Mouse (Mus musculus) kidney, embryonic 14.5 days (tissue): Measurements from ENCODE around the gene Fbxw24. TPM values are rescaled to one million over a fixed set of nuclear protein-coding genes. Genes with fewer than 3 reads are reported as not detected.
"Not testable (repeated sequence)": the region's sequence is repeated elsewhere in the genome, so short reads cannot be mapped to it uniquely, and the experiment has no call there.

Source experiments
- ATAC-seq: fragments of 200-750 bp; cut with Nextera tagmentation; 2 replicates; pipeline ENCODE4 v1.8.0; 2017; ENCODE audit warnings: moderate number of reproducible peaks, mild to moderate bottlenecking, moderate TSS enrichment, moderate library complexity; ENCODE audit not compliant: low FRiP score, low TSS enrichment
- H3K27ac ChIP-seq: fragments of 300-500 bp; sonication (generic); 2 replicates; pipeline ENCODE4 v1.5.1; 2014; ENCODE audit warnings: low read depth, mild to moderate bottlenecking, low read length, moderate library complexity, mixed read lengths
- H3K27me3 ChIP-seq: fragments of 300-500 bp; sonication (generic); 2 replicates; pipeline ENCODE4 v1.6.1; 2014; ENCODE audit warnings: mild to moderate bottlenecking, low read length; ENCODE audit not compliant: control insufficient read depth, insufficient read depth
- H3K36me3 ChIP-seq: fragments of 300-500 bp; sonication (generic); 2 replicates; pipeline ENCODE4 v1.6.1; 2014; ENCODE audit warnings: low read length, mixed read lengths; ENCODE audit not compliant: control insufficient read depth, insufficient read depth
- H3K4me1 ChIP-seq: fragments of 300-500 bp; sonication (generic); 2 replicates; pipeline ENCODE4 v1.6.1; 2014; ENCODE audit warnings: low read length, mixed read lengths; ENCODE audit not compliant: control insufficient read depth, insufficient read depth
- H3K4me2 ChIP-seq: fragments of 300-500 bp; sonication (generic); replicated peaks from 2 replicates; pipeline ENCODE4 v1.6.1; 2014; ENCODE audit warnings: low read depth, mild to moderate bottlenecking, low read length
- H3K4me3 ChIP-seq: fragments of 300-500 bp; sonication (generic); 2 replicates; pipeline ENCODE4 v1.5.1; 2014; ENCODE audit warnings: mild to moderate bottlenecking, low read length
- H3K9ac ChIP-seq: fragments of 300-500 bp; sonication (generic); 2 replicates; pipeline ENCODE4 v1.6.1; 2014; ENCODE audit warnings: low read depth, mild to moderate bottlenecking, low read length, moderate library complexity
- H3K9me3 ChIP-seq: fragments of 300-500 bp; sonication (generic); 2 replicates; pipeline ENCODE4 v1.6.1; 2016; ENCODE audit warnings: low read length; ENCODE audit not compliant: control insufficient read depth
- WGBS: fragments of 180-500 bp; shearing (Covaris S2); extraction: QIAGEN DNeasy Blood & Tissue Kit; methylation state at CpG from one replicate; pipeline ENCODE4 v1.1.7; 2014; 5-methylcytosine and 5-hydroxymethylcytosine counted together
- polyA plus RNA-seq: library from polyadenylated mRNA; unstranded; fragments of >200 nt; fragmentation: Nextera tagmentation; extraction: Ambion mirVana; gene quantifications from 2 replicates; pipeline ENCODE4 v1.2.1, GENCODE M21; 2014

Gene Fbxw24
- 0.32 TPM in 1 of 2 replicates, not detected in the other for polyA plus RNA-seq

GRCm38 (mm10) chr9:109625957-109626356 lies at the start of gene Fbxw24:
Fbxw24 (minus strand) TSS chr9:109626057.
- ATAC-seq, H3K4me2 ChIP-seq, H3K4me1 ChIP-seq, H3K27ac ChIP-seq, H3K9ac ChIP-seq, H3K27me3 ChIP-seq, H3K36me3 ChIP-seq, H3K9me3 ChIP-seq, H3K4me3 ChIP-seq: not testable (repeated sequence)
- WGBS, result 80% methylated on average over 2 of the region's 2 CpGs

GRCm38 (mm10) chr9:109664552-109664951 lies 38.7 kb upstream of the Fbxw24 start, which contains the start of gene Fbxw25:
Fbxw25 (minus strand) TSS chr9:109664652.
- not testable (repeated sequence) for ATAC-seq
- 71% methylated on average over 2 of the region's 2 CpGs for WGBS

GRCm38 (mm10) chr9:109606837-109607236 lies 19.0 kb downstream of the Fbxw24 start:
- H3K36me3 ChIP-seq, H3K4me2 ChIP-seq, H3K9me3 ChIP-seq, ATAC-seq, H3K9ac ChIP-seq, H3K4me3 ChIP-seq, H3K27me3 ChIP-seq, H3K27ac ChIP-seq, H3K4me1 ChIP-seq: not testable (repeated sequence)
- whole genome bisulfite sequencing, result 45% methylated on average over 5 of the region's 5 CpGs

More at GRCm38 (mm10) chr9:109664552-109664951, 38.7 kb upstream of the Fbxw24 start, which contains the start of gene Fbxw25:
- H3K4me3 ChIP-seq, H3K4me2 ChIP-seq, H3K36me3 ChIP-seq, H3K27ac ChIP-seq, H3K9me3 ChIP-seq, H3K27me3 ChIP-seq, H3K9ac ChIP-seq, H3K4me1 ChIP-seq: not testable (repeated sequence)

GRCm38 (mm10) chr9:109602128-109602527 lies 23.7 kb downstream of the Fbxw24 start:
- ATAC-seq, H3K4me1 ChIP-seq, H3K9ac ChIP-seq, H3K27ac ChIP-seq, H3K4me2 ChIP-seq, H3K9me3 ChIP-seq, H3K27me3 ChIP-seq, H3K4me3 ChIP-seq, H3K36me3 ChIP-seq: not testable (repeated sequence)
- WGBS, result 58% methylated on average over 2 of the region's 2 CpGs

- H3K27ac ChIP-seq, result no peak overlapping the region
- H3K27me3 ChIP-seq, result no peaks in the 10 kb centered on the region
- H3K36me3 ChIP-seq, result no peaks in the 10 kb centered on the region
- ATAC-seq, result no peak
- no peaks in the 10 kb centered on the region; the same call in 1 of the 2 replicates for H3K9me3 ChIP-seq
- H3K4me3 ChIP-seq, result no peak overlapping the region
- H3K4me1 ChIP-seq, result no peaks in the 10 kb centered on the region
- no peak overlapping the region for H3K9ac ChIP-seq
- no peak overlapping the region for H3K4me2 ChIP-seq
Observed at GRCm38 (mm10) chr9:109597226-109597625, 28.6 kb downstream of the Fbxw24 start.

GRCm38 (mm10) chr9:109594866-109595265 lies 31.0 kb downstream of the Fbxw24 start:
- Histone ChIP-seq H3K4me3 (no peak overlapping the region), H3K27ac (no peak overlapping the region), H3K36me3 (no peaks in the 10 kb centered on the region), H3K9ac (no peak overlapping the region), H3K9me3 (no peaks in the 10 kb centered on the region; the same call in 1 of the 2 replicates), H3K4me2 (no peak overlapping the region), H3K4me1 (no peaks in the 10 kb centered on the region), H3K27me3 (no peaks in the 10 kb centered on the region)
- 89% methylated on average over 2 of the region's 2 CpGs for WGBS
- no peak for ATAC-seq

- not testable (repeated sequence) for H3K4me3 ChIP-seq, H3K4me1 ChIP-seq, ATAC-seq, H3K27ac ChIP-seq, H3K4me2 ChIP-seq, H3K36me3 ChIP-seq, H3K9ac ChIP-seq, H3K27me3 ChIP-seq, H3K9me3 ChIP-seq
- 82% methylated on average over 4 of the region's 4 CpGs for WGBS
Observed at GRCm38 (mm10) chr9:109568162-109568561, 57.7 kb downstream of the Fbxw24 start, which contains the start of gene Fbxw15. Fbxw15 (minus strand) TSS chr9:109568262.

GRCm38 (mm10) chr9:109565546-109565945 lies 60.3 kb downstream of the Fbxw24 start:
- no peak overlapping the region for H3K4me2 ChIP-seq
- H3K9ac ChIP-seq, result no peak overlapping the region
- H3K27ac ChIP-seq, result no peak overlapping the region
- 23% methylated on average over 1 of the region's 1 CpGs for WGBS
- no peak for ATAC-seq
- H3K9me3 ChIP-seq, result no peaks in the 10 kb centered on the region
- no peak overlapping the region for H3K4me3 ChIP-seq
- no peaks in the 10 kb centered on the region for H3K27me3 ChIP-seq
- H3K4me1 ChIP-seq, result no peaks in the 10 kb centered on the region
- H3K36me3 ChIP-seq, result no peaks in the 10 kb centered on the region

- H3K36me3 ChIP-seq, H3K9ac ChIP-seq, ATAC-seq, H3K4me2 ChIP-seq, H3K27me3 ChIP-seq, H3K4me3 ChIP-seq, H3K27ac ChIP-seq, H3K4me1 ChIP-seq, H3K9me3 ChIP-seq: not testable (repeated sequence)
Observed at GRCm38 (mm10) chr9:109562106-109562505, 63.8 kb downstream of the Fbxw24 start.
